Mouse (Mus musculus): ENCODE measurements around the gene Inpp4b.

GRCm38 (mm10) chr8:81703571-81704365 is 361.4 kb downstream of the Inpp4b start:
- no peak for TF ChIP-seq EP300 (optimal IDR thresholded peaks at IDR 0.05)
- no peak for TF ChIP-seq CTCF (IDR thresholded peaks at IDR 0.05; ENCODE audit: low read depth)

Measured in stomach, postnatal 0 days (tissue).